Mouse (Mus musculus) forebrain, embryonic 16.5 days (tissue): Measurements from ENCODE around the gene Slc17a8. TPM values are rescaled to one million over a fixed set of nuclear protein-coding genes. Genes with fewer than 3 reads are reported as not detected.
"Not testable (repeated sequence)": the region's sequence is repeated elsewhere in the genome, so short reads cannot be mapped to it uniquely, and the experiment has no call there.

Source experiments
- ATAC-seq: fragments of 200-750 bp; cut with Nextera tagmentation; 2 replicates; pipeline ENCODE4 v1.8.0; 2017; ENCODE audit warnings: mild to moderate bottlenecking, moderate library complexity
- H3K27ac ChIP-seq: fragments of 300-500 bp; sonication (generic); 2 replicates; pipeline ENCODE4 v1.5.1; 2014; ENCODE audit warnings: low read length, control low read depth
- H3K27me3 ChIP-seq: fragments of 300-500 bp; sonication (generic); replicated peaks from 2 replicates; pipeline ENCODE4 v1.6.1; 2014; ENCODE audit warnings: low read length; ENCODE audit not compliant: control insufficient read depth, insufficient read depth
- H3K36me3 ChIP-seq: fragments of 300-500 bp; sonication (generic); 2 replicates; pipeline ENCODE4 v1.6.1; 2014; ENCODE audit not compliant: control insufficient read depth, insufficient read depth
- H3K4me1 ChIP-seq: fragments of 300-500 bp; sonication (generic); replicated peaks from 2 replicates; pipeline ENCODE4 v1.6.1; 2014; ENCODE audit warnings: low read length; ENCODE audit not compliant: control insufficient read depth, insufficient read depth
- H3K4me2 ChIP-seq: fragments of 300-500 bp; sonication (generic); 2 replicates; pipeline ENCODE4 v1.6.1; 2014; ENCODE audit warnings: mild to moderate bottlenecking, low read length, control low read depth
- H3K4me3 ChIP-seq: fragments of 300-500 bp; sonication (generic); replicated peaks from 2 replicates; pipeline ENCODE4 v1.5.1; 2014; ENCODE audit warnings: mild to moderate bottlenecking, low read length, control low read depth
- H3K9ac ChIP-seq: fragments of 300-500 bp; sonication (generic); replicated peaks from 2 replicates; pipeline ENCODE4 v1.6.1; 2014; ENCODE audit warnings: low read depth, low read length, control low read depth
- H3K9me3 ChIP-seq: fragments of 300-500 bp; sonication (generic); 2 replicates; pipeline ENCODE4 v1.6.1; 2016; ENCODE audit warnings: low read length; ENCODE audit not compliant: control insufficient read depth
- WGBS: fragments of 180-500 bp; shearing (Covaris S2); extraction: QIAGEN DNeasy Blood & Tissue Kit; methylation state at CpG from one replicate; pipeline ENCODE4 v1.1.7; 2014; 5-methylcytosine and 5-hydroxymethylcytosine counted together
- polyA plus RNA-seq: library from polyadenylated mRNA; unstranded; fragments of >200 nt; fragmentation: Nextera tagmentation; extraction: Ambion mirVana; gene quantifications from 2 replicates; pipeline ENCODE4 v1.2.1, GENCODE M21; 2015

Gene Slc17a8
- polyA plus RNA-seq, 1 experiment from 2014 or later = 0.53 TPM

- H3K9ac ChIP-seq = no peak overlapping the region
- H3K9me3 ChIP-seq = no peaks in the 10 kb centered on the region
- no peak overlapping the region for H3K4me2 ChIP-seq
- no peak for ATAC-seq
- WGBS = 96% methylated on average over 6 of the region's 6 CpGs
- no peaks in the 10 kb centered on the region for H3K36me3 ChIP-seq
- no peak overlapping the region for H3K27ac ChIP-seq
- H3K27me3 ChIP-seq = no peaks in the 10 kb centered on the region
- no peaks in the 10 kb centered on the region for H3K4me1 ChIP-seq
- H3K4me3 ChIP-seq = no peak overlapping the region
Observed at GRCm38 (mm10) chr10:89572946-89573345, 48.1 kb downstream of the Slc17a8 start.

- Histone ChIP-seq H3K27me3 (no peaks in the 10 kb centered on the region), H3K9ac (no peak overlapping the region), H3K4me2 (no peak overlapping the region), H3K27ac (no peak overlapping the region), H3K4me1 (no peaks in the 10 kb centered on the region), H3K36me3 (no peaks in the 10 kb centered on the region), H3K4me3 (no peak overlapping the region), H3K9me3 (no peaks in the 10 kb centered on the region)
- ATAC-seq = no peak
- 98% methylated on average over 2 of the region's 2 CpGs for WGBS
Observed at GRCm38 (mm10) chr10:89567391-89567790, 53.7 kb downstream of the Slc17a8 start.

GRCm38 (mm10) chr10:89565301-89566022 is 55.6 kb downstream of the Slc17a8 start:
- Histone ChIP-seq H3K9ac (no peak overlapping the region), H3K4me3 (no peak overlapping the region), H3K27ac (no peak overlapping the region), H3K27me3 (no peaks in the 10 kb centered on the region), H3K4me1 (no peaks in the 10 kb centered on the region), H3K4me2 (no peak overlapping the region), H3K36me3 (no peaks in the 10 kb centered on the region), H3K9me3 (no peaks in the 10 kb centered on the region)
- ATAC-seq = no peak
- WGBS = 92% methylated on average over 9 of the region's 9 CpGs

GRCm38 (mm10) chr10:89562113-89562512 is 58.9 kb downstream of the Slc17a8 start:
- no peaks in the 10 kb centered on the region for H3K9me3 ChIP-seq
- ATAC-seq = no peak
- H3K4me1 ChIP-seq = no peaks in the 10 kb centered on the region
- WGBS = 96% methylated on average over 6 of the region's 6 CpGs
- no peak overlapping the region for H3K9ac ChIP-seq
- no peaks in the 10 kb centered on the region for H3K27me3 ChIP-seq
- no peak overlapping the region for H3K27ac ChIP-seq
- no peak overlapping the region for H3K4me2 ChIP-seq
- no peak overlapping the region for H3K4me3 ChIP-seq
- H3K36me3 ChIP-seq = no peaks in the 10 kb centered on the region

GRCm38 (mm10) chr10:89559351-89559750 is 61.7 kb downstream of the Slc17a8 start:
- WGBS = 32% methylated on average over 3 of the region's 3 CpGs
- Histone ChIP-seq H3K27ac (no peak overlapping the region), H3K9me3 (no peaks in the 10 kb centered on the region; the same call in 1 of the 2 replicates), H3K4me1 (no peaks in the 10 kb centered on the region), H3K4me2 (no peak overlapping the region), H3K9ac (no peak overlapping the region), H3K4me3 (no peak overlapping the region), H3K27me3 (no peaks in the 10 kb centered on the region), H3K36me3 (no peaks in the 10 kb centered on the region)
- peak; percentile 47; the same call in 1 of the 2 replicates for ATAC-seq

- not testable (repeated sequence) for H3K4me1 ChIP-seq, H3K9me3 ChIP-seq, H3K4me2 ChIP-seq, H3K9ac ChIP-seq, H3K36me3 ChIP-seq, H3K4me3 ChIP-seq, ATAC-seq, H3K27ac ChIP-seq, H3K27me3 ChIP-seq
- 93% methylated on average over 12 of the region's 13 CpGs for WGBS
Observed at GRCm38 (mm10) chr10:89554885-89555284, 66.2 kb downstream of the Slc17a8 start.

GRCm38 (mm10) chr10:89553855-89554254 is 67.2 kb downstream of the Slc17a8 start:
- not testable (repeated sequence) for H3K4me1 ChIP-seq, H3K36me3 ChIP-seq, H3K4me3 ChIP-seq, H3K9me3 ChIP-seq, H3K9ac ChIP-seq, ATAC-seq, H3K4me2 ChIP-seq, H3K27me3 ChIP-seq, H3K27ac ChIP-seq
- WGBS = 92% methylated on average over 7 of the region's 7 CpGs

- Histone ChIP-seq H3K27me3 (no peaks in the 10 kb centered on the region), H3K9me3 (no peaks in the 10 kb centered on the region; the same call in 1 of the 2 replicates), H3K4me2 (no peak overlapping the region), H3K4me3 (no peak overlapping the region), H3K4me1 (peaks cover 6% of the 10 kb centered on the region; the same call in 1 of the 2 replicates), H3K27ac (no peak overlapping the region), H3K36me3 (no peaks in the 10 kb centered on the region), H3K9ac (no peak overlapping the region)
- ATAC-seq = no peak
- 79% methylated on average over 5 of the region's 5 CpGs for WGBS
Observed at GRCm38 (mm10) chr10:89553015-89553414, 68.0 kb downstream of the Slc17a8 start.

- ATAC-seq = peak; percentile 75
- H3K9ac ChIP-seq = no peak overlapping the region
- no peaks in the 10 kb centered on the region for H3K36me3 ChIP-seq
- H3K4me3 ChIP-seq = no peak overlapping the region
- H3K9me3 ChIP-seq = no peaks in the 10 kb centered on the region; the same call in 1 of the 2 replicates
- H3K27ac ChIP-seq = peak overlapping the region; percentile 21; the same call in 1 of the 2 replicates
- H3K4me2 ChIP-seq = no peak overlapping the region
- H3K4me1 ChIP-seq = peaks cover 6% of the 10 kb centered on the region; the same call in 1 of the 2 replicates
- H3K27me3 ChIP-seq = no peaks in the 10 kb centered on the region
- WGBS = 60% methylated on average over 4 of the region's 4 CpGs
Observed at GRCm38 (mm10) chr10:89551657-89552056, 69.4 kb downstream of the Slc17a8 start.
